Mouse (Mus musculus) heart, adult 18-20 months (tissue): ENCODE data around the gene Atp5l. TPM values are rescaled to one million over a fixed set of nuclear protein-coding genes. Genes with fewer than 3 reads are reported as not detected.
A peak's percentile ranks its signal among the peaks of the same experiment; 100 is the strongest.

Experiments used
- DNase-seq, 2 experiments: peaks; one replicate each; pipeline ENCODE4 v3.0.0; 2021 to 2022; ENCODE audit warnings: mixed read lengths in 1 of 2
- total RNA-seq, 2 experiments: library from RNA; stranded (reverse); gene quantifications; 2 replicates each; pipeline ENCODE4 v1.2.3; 2021

Atp5l gene
- total RNA-seq, 2 experiments from 2014 or later = 1,708 to 2,082 TPM

DNA sequence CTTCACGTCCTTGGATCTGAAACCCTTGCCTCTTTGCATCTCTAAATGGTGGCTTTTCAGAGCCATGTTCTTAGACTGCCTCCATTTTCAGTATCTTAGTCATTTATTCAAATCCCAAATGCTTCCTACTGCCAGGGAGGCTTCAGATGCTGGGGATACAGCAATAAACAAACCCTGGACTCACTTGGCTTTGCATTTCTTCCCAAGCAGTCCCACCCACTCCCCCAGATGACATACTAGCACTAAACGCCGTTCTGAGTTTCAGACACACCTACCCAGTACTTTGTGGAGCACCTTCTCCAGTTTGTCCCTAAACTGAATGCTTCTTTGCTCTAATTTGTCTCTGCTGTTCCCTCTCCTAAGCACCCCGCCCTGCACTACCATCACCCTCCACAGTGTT is 23.5 kb downstream of the Atp5l start:
- DNase-seq = no peak

DNA sequence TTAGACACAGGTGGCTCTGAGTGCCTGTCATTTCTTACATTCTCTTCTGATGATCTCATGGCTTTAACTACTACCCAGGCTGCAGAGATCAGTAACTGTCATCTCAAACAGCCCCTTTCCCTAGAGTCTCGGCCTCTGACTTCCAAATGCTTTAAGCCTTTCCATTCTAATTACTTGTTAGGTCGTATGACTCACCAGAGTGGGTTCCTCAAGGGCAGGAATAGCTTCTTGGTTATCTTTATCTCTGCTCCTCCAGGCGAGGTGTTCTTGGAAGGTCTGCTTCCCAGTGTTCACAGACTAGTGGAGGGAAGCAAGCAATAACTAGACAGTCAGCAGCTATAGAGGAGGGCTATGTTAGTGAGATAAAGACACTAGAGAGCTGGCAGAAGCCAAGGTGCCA is 27.9 kb downstream of the Atp5l start:
- no peak for DNase-seq

DNA sequence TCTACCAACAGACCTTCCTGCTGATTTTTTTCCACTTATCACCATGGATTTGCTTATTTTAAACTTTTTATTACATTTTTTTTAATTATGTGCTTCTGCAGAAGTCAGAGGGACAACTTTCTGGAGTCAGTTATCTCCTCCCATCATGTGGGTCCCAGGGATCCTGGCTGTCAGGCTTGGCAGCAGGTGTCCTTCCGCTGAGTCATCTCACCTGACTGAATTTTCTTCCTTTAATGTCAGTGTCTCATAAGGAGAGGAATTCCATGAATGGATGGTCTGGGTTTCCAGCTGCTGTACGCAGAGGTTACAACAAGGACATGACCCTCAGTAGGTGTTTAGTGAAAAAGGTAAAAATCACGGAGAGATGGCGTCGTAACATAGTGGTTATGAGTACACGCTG is 29.3 kb downstream of the Atp5l start:
- DNase-seq = no peak

DNA sequence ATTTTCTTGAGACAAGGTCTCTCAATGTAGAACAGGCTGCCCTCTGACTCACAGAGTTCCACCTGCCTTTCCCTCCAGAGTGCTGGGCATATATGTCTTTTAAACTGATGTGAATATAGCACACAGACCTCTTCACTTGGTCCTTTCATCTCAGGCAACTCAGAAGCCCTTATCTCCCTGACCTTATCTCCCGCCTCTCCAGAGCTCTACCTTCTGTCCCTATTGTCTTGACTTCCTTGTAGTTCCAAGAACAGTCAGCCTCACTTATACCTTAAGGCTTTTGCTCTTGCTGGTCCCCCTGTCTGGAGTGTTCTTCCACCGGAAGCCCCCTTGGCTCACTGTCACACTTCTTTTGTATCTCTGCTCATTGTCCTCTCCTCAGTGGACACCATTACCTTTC is 30.4 kb downstream of the Atp5l start:
- DNase-seq = no peak

DNA sequence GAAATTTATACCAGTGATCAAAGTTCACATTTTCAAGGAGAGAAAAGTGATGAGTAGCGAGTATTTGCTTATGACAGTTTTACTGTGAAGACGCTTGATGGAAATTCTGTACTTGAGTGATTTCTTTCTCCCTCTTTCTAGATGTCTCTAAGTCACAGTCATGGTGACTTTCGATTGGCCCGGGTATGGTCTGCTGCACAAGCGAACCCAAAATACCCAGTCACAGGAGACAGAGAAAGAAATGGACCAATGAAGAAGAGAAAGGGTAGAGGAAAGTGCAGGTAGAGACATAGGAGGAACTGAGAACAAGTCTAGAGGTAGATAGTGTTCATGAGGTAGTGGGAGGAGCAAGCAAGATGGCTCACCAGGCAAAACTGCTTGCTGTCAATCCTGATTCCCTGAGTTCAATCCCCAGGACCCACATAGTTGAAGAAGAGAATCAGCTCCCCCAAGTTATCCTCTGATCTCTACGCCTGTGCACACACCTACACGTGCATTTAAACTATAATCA is 32.4 kb downstream of the Atp5l start:
- no peak for DNase-seq

DNA sequence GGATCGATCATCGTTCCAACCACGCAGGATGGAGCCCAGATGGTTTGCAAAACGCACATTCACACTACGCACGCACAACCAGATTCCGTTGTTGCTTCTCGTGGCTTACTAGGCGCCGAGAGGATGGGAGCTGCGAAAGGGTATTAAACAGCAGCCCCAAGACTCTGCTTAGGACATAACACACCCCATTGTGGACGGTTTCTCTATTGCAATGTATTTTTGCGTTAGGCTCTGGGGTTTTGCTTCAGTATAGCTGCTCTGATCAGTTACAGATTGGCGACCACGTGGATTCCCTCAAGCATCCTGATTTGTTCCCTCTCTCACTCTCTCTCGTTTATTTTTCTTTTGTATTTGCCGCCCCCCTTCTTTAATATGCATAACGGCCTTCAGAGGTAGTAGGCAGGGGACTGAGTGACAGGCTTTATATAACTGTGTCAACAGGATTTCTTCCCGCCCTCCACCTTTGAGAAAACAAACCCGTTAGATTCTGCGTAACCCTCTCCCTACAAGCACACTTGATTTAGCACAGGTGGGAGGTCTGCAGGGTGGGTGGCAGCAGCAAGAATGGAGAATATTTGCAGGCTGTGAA is 37.5 kb downstream of the Atp5l start:
- no peak for DNase-seq

DNA sequence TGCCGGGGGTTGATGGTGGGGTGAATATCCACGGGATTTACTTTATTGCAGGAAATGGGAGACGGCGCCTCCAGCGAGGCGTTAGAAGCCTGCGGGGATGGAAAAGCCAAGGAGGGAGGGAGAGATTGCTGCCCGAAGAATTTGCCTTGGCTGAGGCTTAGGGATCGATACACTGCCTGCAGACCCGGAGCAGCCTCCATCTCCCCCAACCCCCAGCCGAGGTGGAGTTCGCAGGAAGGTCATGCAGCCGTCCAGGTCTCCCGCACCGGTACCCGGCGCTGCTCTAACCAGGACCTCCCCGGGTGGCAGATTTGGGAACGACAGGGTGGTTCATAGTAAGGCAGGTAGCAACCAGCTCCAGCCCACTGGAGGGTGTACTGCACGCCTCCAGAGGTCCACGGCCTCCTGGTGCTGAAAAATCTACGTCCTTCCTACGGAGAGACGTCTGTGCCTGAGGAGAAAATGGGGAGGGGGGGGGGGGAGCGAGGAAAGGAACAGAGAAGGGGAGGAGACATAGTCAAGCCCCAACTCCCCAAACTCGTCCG is 38.0 kb downstream of the Atp5l start:
- DNase-seq = peak; percentile 36 to 46

DNA sequence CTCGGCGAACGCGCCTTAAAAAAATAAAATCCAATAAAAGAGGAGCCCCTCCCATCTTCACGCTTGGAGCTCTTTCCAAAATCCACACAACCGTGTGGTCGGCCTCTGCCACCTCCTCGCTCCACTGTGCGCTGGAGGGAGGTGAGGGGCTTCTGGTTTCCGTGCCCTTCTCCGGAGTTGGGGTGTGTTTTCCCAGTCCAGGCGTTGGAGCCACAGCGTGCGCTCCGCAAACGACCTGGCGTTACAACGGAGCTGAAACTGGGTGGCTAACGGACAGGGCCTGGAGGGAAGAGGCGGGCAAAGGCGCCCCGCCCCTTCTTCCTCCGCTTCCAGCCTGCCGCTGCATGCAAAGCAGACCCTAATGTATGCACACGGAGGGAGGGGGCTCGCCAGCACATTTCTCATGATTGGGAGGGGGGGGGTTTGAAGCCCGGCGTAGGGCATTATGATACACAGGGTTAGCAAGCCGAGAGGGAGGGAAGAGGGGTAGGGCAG is 38.6 kb downstream of the Atp5l start:
- DNase-seq = peak; percentile 83 to 86

DNA sequence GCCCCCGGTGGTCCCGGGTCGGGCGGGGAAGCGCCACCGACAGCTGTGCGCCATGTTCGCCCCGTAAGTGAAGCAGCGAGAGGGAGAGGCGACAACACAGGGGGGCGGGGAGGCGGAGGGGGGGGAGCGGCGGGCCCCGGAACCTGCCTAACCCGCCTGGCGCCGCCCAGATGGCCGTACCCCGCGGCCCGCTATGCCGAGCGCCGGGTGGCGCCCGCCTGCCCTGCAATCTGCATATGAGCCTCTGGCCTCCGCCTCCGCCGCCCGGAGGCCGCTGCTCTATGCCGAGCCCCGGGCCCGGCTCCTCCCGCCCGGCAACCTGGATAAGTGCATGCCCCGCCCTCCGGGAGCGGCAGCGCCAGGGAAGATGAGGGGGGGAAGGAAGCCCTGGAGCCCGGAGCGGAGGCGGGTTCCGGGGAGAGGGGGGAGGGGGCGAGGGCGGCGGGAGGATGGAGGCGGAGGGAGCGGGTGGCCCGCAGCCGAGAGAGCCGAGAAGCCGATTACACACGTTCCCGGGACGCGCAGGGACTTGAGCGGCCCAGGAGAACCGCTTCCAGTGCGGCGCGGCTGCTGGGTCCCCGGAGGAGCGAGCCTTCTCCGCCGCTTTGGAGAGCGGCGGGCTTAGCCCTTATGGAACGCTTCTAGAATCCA is 39.2 kb downstream of the Atp5l start, which contains the start of gene Kmt2a:
Gene Kmt2a, minus strand, starts transcription at position 76 of the 651 bp plus-strand sequence.
- peak; percentile 97 to 99 for DNase-seq

DNA sequence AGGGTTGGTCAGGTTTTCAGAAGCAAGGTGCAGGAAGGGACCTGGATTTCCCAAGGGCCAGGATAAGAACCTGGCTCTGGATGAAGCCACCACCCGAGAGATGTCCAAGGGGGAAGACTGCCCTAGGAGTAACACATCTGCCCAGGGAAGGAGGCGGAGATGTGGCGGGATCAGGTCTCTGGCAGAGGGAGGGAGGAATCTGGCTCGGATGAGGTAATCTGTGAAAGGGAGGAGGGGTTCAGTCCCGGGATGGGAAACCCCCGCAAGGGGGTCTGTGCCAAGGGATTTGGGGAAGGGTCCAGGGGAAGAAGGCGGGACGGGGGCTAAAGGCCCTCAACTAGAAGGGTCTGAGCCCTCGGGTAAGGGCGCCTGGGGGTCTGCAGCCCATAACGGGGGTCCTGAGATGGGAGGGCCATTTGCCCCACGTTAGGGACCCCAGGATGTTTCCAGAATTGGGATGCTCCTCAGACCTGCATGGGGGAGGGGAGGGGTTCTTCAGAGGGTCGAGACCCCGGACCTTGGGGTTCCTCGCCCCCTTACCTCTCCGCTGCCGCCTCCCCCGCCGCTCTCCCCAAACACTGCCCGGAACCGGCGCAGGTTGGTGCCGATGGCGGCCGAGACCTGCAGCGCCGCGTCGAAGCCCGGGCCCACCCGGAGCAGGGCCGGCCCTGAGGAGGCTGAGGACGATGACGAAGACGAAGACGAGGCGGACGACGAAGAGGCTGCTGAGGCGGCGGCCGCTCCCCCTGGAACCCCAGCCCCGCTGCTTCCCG is 40.0 kb downstream of the Atp5l start:
- peak; percentile 29 to 37 for DNase-seq

DNA sequence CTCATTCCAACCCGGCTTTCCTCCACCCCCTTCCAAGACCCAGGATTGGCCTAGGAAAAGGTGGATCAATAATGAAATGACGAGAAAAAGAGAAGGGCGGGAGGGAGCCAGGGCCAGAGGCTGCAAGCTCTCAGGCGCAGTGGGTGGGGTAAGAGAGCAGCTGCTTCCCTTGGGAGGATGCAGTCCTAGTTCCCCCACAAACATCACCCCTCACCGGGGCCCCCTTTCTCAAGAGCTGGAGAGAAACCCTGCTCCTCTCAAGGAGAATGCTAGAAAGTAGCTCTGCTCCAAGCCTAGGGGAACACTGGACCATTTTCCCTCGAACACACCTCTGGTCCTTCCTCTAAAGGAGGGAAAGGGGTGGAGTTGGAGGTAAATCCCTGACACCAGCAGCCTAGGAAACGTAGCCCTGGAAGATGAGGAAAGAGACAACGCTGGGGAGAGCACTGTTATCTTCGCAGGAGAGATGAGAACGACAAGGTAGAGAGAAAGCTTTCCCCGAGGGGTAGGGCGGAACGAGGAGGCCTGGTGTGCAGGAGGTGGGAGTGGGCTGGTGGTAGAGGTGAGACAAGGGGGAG is 40.8 kb downstream of the Atp5l start:
- DNase-seq = peak; percentile 34 to 41

DNA sequence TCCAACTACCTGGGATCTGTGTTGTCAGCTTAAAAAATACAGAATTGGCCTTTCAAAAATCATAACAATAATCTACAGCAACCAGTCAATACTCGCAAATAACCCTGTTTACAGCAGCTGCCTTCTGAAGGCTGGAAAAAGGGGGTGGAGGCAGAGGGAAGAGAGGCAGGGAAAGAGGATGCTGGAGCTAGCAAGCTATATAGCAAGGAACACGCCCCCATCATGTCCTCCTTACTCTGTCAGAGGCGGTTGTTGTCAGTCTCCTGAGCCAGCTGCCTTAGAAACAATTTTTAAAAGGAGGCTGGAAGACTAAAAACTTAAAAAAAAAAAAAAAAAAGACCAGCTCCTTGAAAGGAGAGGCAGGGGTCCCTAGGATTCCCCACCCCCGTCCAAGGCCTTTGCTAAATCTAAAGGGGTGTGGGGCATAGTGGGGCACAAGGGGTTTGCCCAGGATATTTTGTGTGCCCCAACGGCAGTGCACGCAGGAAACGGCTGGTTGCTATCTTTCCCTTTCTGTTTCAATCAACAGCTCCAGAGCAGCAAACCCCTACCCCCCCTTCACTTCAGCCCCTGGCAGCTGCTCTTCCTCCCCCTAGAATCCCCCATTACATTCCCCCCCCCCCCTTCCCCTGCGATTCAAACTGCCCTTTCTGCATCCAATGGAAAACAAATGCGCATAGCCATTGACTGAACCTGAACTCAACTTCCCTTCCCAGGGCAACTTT is 41.6 kb downstream of the Atp5l start:
- no peak for DNase-seq

DNA sequence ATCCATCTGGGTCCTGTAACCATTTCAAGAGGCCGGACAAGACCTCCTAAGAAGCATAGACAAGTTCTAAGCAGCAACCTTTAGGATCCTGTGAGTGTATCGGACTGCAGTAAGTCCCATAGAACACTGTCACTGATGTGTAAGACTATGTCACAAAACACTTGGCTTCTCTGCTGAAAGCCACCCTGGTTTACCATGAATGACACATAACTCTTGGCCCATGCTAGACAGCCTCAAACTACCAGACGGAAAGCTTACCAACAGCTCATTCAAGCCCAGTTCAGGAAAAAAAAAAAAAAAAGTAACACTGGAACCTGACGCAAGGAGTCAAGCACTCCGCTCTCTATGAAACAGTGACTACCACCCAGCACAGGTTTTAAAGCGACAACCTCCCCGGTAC is 42.9 kb downstream of the Atp5l start:
- DNase-seq = no peak

DNA sequence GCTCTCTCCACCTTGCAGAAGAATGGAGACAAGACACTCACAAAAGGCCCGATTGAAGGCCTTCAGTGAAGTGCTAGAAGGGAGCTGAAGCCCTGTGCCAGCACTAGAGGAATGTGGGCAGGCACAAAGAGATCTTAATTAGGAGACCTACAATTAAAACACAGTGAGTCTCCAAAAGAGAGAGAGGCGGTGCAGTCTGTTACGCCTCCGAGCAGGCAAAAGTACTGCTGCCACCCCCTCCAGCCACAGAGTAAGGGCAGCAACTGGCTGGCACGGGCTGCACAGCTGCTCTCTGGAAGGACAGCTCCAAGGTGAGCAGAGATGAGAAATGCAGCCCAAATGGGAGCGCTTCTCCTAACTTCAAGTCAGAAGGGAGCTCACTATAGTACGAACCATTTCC is 45.1 kb downstream of the Atp5l start:
- peak; percentile 47 to 59 for DNase-seq

DNA sequence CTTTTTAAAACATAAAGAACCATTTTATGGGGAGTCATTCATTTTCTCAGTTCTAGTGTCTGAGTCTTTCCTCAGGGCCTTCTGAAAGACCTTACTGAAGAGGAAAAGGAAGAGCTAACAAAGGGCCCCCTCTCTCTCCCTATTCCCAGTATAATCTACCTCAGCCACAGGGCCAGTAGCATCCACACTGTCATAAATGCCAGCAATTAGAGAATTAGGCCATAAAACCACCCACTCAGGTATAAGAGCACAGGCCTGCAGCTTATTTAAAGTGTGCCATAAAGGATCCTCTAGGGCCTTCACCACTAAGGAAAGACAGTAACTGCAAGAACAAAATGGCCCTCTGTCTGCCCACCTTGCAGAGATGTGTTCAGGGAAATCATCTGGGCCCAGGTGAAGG is 46.3 kb downstream of the Atp5l start:
- DNase-seq = no peak

DNA sequence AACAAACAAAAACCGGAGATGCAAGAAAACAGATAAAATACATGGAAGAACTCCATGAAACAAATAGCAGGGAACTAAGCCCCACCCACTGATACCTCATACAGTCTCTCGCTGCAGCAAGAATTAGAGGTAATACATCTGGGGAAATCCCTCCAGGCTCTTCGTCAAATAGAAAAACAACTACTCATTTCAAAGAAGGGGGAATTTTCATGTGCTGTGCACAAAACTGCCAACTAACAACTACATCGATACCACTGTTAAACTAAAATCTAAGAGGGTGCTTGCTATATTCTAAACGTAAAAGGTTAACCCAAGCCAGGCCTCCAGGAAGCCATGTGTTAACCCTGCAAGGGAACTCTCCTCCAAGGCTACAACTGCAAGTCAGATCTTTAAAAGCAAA is 46.9 kb downstream of the Atp5l start:
- DNase-seq = no peak

DNA sequence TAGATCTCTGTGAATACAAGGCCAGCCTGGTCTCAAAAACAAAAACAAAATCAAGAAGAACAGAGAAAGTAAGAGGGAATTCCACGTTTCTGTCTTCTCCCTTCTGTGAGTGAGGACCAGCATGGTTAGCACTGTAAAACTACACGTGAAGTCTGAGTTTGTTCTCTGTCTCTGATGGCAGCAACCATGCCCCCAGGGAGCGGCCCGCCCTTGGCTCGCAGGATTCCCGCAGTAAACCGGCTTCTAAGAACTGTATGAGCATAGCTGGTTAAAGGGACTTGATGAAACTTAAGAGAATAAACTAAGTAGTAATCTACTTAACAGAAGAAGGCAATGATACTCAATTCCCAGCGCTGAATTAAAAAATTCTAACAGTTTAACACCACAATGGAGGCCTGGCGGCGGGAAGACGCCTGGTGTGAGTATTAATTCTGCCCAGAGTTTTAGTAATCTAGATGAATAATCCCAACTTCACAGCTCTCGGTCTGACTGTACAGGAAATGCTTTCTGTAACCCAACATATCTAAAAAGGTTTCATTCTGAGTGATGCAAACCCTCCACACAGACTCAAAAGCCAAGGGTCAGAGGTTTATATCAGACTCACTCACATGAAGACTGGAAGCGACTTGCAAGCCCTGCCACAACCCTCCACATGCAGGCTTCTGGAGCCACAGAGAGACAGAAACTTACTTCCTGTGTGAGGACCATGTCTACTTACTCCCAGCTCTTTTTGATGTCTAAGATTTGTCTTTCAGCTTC is 52.0 kb downstream of the Atp5l start:
- DNase-seq = peak; percentile 29 to 47

DNA sequence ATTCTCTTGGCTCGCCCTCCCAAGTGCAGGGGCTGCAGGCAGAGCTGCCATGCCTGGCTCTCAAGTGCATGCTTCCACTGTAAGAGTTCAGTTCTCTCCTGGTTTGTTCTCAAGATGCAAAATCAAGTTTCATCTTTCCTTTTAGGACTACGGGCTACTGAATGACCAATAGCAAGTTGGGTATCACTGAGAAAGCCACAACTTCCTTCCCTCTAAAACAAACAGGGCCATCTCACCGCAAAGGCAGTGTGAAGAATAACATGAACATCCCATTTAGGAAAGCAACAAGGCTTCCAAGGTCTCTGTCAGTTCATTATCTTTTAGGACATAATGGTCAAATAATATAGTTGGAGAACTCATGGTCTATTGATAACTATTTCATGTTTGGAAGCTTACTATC is 52.9 kb downstream of the Atp5l start:
- no peak for DNase-seq

DNA sequence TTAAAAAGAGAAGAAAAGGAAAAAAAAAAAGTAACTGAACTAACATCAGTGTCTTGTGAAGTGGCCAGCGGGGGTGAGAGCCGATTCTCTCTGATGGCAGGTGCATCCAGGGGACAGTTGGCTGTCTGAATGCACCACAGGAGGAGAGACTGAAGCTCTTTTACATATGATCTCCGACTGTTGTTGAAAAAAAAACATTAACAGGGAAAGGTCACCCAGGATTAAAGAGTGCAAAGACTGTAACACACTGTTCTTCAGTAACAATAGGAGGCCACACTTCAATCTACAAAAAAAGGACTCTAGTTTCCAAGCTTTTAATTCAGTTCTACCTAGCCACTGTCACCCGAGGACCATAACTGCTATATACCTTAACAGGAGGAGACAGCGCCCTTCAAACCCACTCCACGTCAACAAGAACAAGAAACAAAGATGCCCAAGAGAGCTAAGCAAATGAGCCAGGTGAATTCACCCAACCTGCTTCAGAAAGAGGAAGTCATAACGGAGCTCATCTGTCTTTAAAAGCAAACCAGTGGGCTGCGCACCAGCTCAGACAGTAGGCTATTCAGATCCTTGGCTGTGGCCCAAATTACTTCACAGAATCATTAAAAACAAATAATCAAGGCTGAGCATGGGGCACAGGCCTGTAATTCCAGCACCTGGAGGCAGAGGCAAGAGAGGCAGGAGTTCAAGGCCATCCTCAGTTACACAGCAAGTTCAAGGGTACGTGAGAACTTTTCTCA is 53.9 kb downstream of the Atp5l start:
- no peak for DNase-seq
